Mouse (Mus musculus) C2C12 (cell line): ENCODE measurements around the gene Camk1g. TPM values are rescaled to one million over a fixed set of nuclear protein-coding genes. Genes with fewer than 3 reads are reported as not detected.

Experiments
- H3K27me3 ChIP-seq: one replicate; pipeline ENCODE4 v1.6.1; 2011; ENCODE audit not compliant: control insufficient read depth, insufficient read depth, insufficient read length
- H3K36me3 ChIP-seq: one replicate; pipeline ENCODE4 v1.6.1; 2011; ENCODE audit not compliant: control insufficient read depth, insufficient read depth
- H3K4me3 ChIP-seq: one replicate; pipeline ENCODE4 v1.5.1; 2011; ENCODE audit warnings: mild to moderate bottlenecking, control low read depth; ENCODE audit not compliant: poor library complexity, insufficient read depth, severe bottlenecking
- H3K79me2 ChIP-seq: one replicate; pipeline ENCODE4 v1.6.1; 2011; ENCODE audit not compliant: control insufficient read depth, insufficient read depth
- H3K79me3 ChIP-seq: one replicate; pipeline ENCODE4 v1.6.1; 2011; ENCODE audit warnings: low read depth, control low read depth
- H3ac ChIP-seq: one replicate; pipeline ENCODE3; 2011; ENCODE audit warnings: low read depth; ENCODE audit not compliant: control insufficient read depth, insufficient read length
- CEBPB ChIP-seq: IDR thresholded peaks from one replicate; pipeline ENCODE4 v1.6.1; 2011; ENCODE audit warnings: low read depth, mild to moderate bottlenecking, control low read depth, moderate library complexity
- CTCF ChIP-seq: IDR thresholded peaks from one replicate; pipeline ENCODE4 v1.5.1; 2011; ENCODE audit not compliant: control insufficient read depth, insufficient read depth, insufficient read length
- FOSL1 ChIP-seq: IDR thresholded peaks from one replicate; pipeline ENCODE4 v1.8.0; 2011; ENCODE audit warnings: mild to moderate bottlenecking, low read length; ENCODE audit not compliant: poor library complexity, insufficient read depth, severe bottlenecking
- MAX ChIP-seq: IDR thresholded peaks from one replicate; pipeline ENCODE4 v1.6.1; 2011; ENCODE audit warnings: mild to moderate bottlenecking, control low read depth
- MYOD1 ChIP-seq: IDR thresholded peaks from one replicate; pipeline ENCODE4 v1.6.1; 2011; ENCODE audit warnings: low read depth; ENCODE audit not compliant: control insufficient read depth, insufficient read length
- MYOG ChIP-seq: IDR thresholded peaks from one replicate; pipeline ENCODE4 v1.6.1; 2011; ENCODE audit not compliant: control insufficient read depth, insufficient read length; ENCODE audit errors: extremely low read depth
- USF1 ChIP-seq: IDR thresholded peaks from one replicate; pipeline ENCODE4 v1.6.1; 2011; ENCODE audit warnings: low read depth, mild to moderate bottlenecking, control low read depth, moderate library complexity
- polyA plus RNA-seq: library from polyadenylated mRNA; unstranded; fragments of >200 nt; fragmentation: generic; extraction: Trizol; gene quantifications from one replicate; pipeline ENCODE4 v1.2.1, GENCODE M21; 2012; ENCODE audit warnings: missing spikeins

Camk1g gene
- polyA plus RNA-seq, 1 experiment: 1.2 TPM

- H3K27me3 ChIP-seq: no peaks in the 10 kb centered on the region
- H3K79me3 ChIP-seq: no peaks in the 10 kb centered on the region
- H3K36me3 ChIP-seq: peaks cover 4% of the 10 kb centered on the region
- TF ChIP-seq MYOD1: no peak
- no peak for TF ChIP-seq MAX
- no peak for TF ChIP-seq USF1
- no peak for TF ChIP-seq CTCF
- TF ChIP-seq CEBPB: no peak
- TF ChIP-seq FOSL1: no peak
- no peak for TF ChIP-seq MYOG
- no peak overlapping the region for H3ac ChIP-seq
- H3K79me2 ChIP-seq: no peaks in the 10 kb centered on the region
- no peak overlapping the region for H3K4me3 ChIP-seq
These were observed 35.6 kb downstream of the Camk1g start for GRCm38 (mm10) chr1:193334546-193334945.

GRCm38 (mm10) chr1:193333776-193334175 is 36.3 kb downstream of the Camk1g start:
- Histone ChIP-seq H3K4me3 (no peak overlapping the region), H3K36me3 (no peaks in the 10 kb centered on the region), H3K27me3 (no peaks in the 10 kb centered on the region), H3ac (no peak overlapping the region), H3K79me3 (no peaks in the 10 kb centered on the region), H3K79me2 (no peaks in the 10 kb centered on the region)
- TF ChIP-seq CEBPB (no peak), FOSL1 (no peak), MYOG (no peak)

- H3K79me3 ChIP-seq: no peaks in the 10 kb centered on the region
- TF ChIP-seq MAX: no peak
- TF ChIP-seq CEBPB: no peak
- no peak overlapping the region for H3K4me3 ChIP-seq
- H3ac ChIP-seq: no peak overlapping the region
- H3K36me3 ChIP-seq: no peaks in the 10 kb centered on the region
- H3K79me2 ChIP-seq: no peaks in the 10 kb centered on the region
- no peaks in the 10 kb centered on the region for H3K27me3 ChIP-seq
These were observed 37.4 kb downstream of the Camk1g start for GRCm38 (mm10) chr1:193332671-193333070.

- Histone ChIP-seq H3K36me3 (no peaks in the 10 kb centered on the region), H3K79me3 (no peaks in the 10 kb centered on the region)
- TF ChIP-seq CTCF: no peak
- no peak for TF ChIP-seq MYOD1
- TF ChIP-seq FOSL1: no peak
- TF ChIP-seq USF1: no peak
- no peak for TF ChIP-seq MYOG
- TF ChIP-seq MAX: no peak
- TF ChIP-seq CEBPB: no peak
These were observed 38.1 kb downstream of the Camk1g start for GRCm38 (mm10) chr1:193332018-193332417.

GRCm38 (mm10) chr1:193330626-193331025 is 39.5 kb downstream of the Camk1g start:
- TF ChIP-seq FOSL1 (no peak), MYOD1 (no peak), USF1 (no peak), CTCF (no peak), MYOG (no peak), CEBPB (no peak), MAX (no peak)

More at GRCm38 (mm10) chr1:193332018-193332417, 38.1 kb downstream of the Camk1g start:
- Histone ChIP-seq H3K79me2 (no peaks in the 10 kb centered on the region), H3ac (no peak overlapping the region), H3K27me3 (no peaks in the 10 kb centered on the region), H3K4me3 (no peak overlapping the region)

GRCm38 (mm10) chr1:193330172-193330571 is 39.9 kb downstream of the Camk1g start:
- no peaks in the 10 kb centered on the region for H3K79me3 ChIP-seq
- no peaks in the 10 kb centered on the region for H3K79me2 ChIP-seq
- no peaks in the 10 kb centered on the region for H3K27me3 ChIP-seq
- H3K4me3 ChIP-seq: no peak overlapping the region
- H3K36me3 ChIP-seq: no peaks in the 10 kb centered on the region
- no peak for TF ChIP-seq USF1
- peak; percentile 28 for TF ChIP-seq MYOD1
- peak; percentile 97 for TF ChIP-seq CTCF
- H3ac ChIP-seq: no peak overlapping the region

More at GRCm38 (mm10) chr1:193330626-193331025, 39.5 kb downstream of the Camk1g start:
- H3K27me3 ChIP-seq: no peaks in the 10 kb centered on the region
- H3K36me3 ChIP-seq: no peaks in the 10 kb centered on the region
- H3K4me3 ChIP-seq: no peak overlapping the region
- H3K79me3 ChIP-seq: no peaks in the 10 kb centered on the region
- H3ac ChIP-seq: no peak overlapping the region
- H3K79me2 ChIP-seq: no peaks in the 10 kb centered on the region
